Mouse (Mus musculus) megakaryocyte-erythroid progenitor cell, adult 5 weeks (primary cell): ENCODE results near the gene Cers1. TPM values are rescaled to one million over a fixed set of nuclear protein-coding genes. Genes with fewer than 3 reads are reported as not detected.

Experiments used
- polyA plus RNA-seq: library from polyadenylated mRNA; stranded (reverse); fragments of >175 nt; gene quantifications from 2 replicates; pipeline ENCODE4 v1.2.3, GENCODE M21; 2012

Gene Cers1
- polyA plus RNA-seq: 0.24 and 0.37 TPM in 2 replicates

DNA sequence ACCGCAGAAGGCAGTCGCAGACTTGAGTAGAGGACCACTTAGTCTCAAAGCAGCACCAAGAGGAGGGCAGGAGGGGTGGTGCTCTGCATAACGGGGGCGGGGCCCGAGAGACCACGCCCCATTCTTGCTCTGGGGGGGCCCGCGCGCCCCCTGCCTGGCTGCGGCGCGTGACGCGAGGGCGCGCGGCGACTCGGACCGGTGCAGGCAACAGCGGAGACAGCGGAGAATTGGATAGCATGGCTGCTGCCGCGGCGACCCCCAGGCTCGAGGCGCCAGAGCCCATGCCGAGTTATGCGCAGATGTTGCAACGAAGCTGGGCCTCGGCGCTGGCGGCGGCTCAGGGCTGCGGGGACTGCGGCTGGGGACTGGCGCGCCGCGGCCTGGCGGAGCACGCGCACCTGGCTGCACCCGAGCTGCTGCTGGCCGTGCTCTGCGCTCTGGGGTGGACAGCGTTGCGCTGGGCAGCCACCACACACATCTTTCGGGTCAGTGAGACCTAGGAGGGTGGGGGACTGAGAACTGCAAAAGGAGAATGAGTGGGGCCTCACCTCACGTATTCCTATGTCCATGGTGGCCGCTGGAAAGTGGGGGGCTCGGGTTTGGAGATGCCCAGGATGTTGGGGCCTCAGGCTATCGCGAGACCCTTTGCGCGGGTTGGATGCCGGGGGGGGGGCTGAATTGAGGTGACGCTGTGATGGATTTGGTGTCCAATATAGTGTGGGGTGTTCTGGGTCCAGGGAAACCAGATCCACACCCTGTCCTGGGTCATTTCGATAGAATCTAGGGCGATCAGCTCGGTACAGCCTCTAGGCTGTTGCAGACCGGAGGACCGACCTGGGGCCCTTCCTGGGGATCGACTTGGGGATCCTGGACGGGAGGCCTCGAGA is at the start of gene Cers1:
TSS of gene Cers1 (plus strand) at position 152 of the 887 bp plus-strand sequence.

DNA sequence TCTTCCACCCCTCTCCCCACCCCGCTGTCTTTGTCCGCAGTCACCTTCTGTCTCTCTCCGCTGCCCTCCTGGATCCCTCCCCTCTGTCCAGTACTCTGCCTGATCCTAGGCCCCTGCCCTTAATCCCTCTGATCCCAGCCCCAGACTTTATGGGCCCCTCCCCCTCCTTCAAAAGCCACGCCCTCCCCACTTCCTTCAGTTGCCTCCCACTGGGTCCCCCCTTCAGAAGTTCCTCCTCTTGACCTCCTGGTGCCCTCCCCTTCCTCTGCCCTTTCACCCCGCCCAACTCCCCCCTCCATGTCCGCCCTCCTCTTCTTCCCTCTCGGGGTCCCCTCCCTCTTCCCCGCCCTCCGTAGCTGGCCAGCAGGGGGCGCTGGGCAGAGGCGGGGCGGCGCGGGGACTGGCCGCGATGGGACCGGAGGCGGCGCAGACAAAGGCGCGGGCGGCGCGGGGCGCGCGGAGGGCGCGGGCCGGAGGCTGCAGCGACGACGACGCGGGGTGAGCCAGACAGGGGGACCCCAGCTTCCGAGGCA is 32.9 kb upstream of the Cers1 start, which contains the start of gene Homer3:
TSS of gene Homer3 (plus strand) at position 225 of the 533 bp plus-strand sequence.

DNA sequence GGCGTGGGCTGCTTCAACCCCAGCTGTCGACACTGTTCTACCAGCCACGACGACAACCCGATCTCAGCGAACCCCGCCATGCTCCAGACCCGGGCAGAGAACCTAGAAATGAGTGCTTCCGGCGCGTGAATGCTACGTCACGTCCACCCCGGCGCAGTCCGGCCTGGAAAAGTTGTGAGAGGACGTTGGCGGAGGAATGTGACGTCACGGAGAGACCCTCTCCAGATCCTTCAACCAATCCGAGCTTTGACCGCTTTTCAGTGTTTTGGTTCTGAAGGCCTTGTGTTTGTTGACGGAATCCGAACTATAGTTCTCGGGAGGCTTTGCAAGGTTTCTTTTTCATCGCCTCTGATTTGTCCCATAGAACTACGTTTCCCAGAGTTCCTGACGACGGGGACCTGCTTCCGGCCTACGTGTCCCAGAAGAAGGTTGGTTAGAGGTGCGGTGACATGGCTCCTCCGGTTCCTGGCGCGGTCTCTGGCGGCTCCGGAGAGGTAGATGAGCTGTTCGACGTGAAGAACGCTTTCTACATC is 13.2 kb upstream of the Cers1 start, which contains the start of the genes Ddx49 and Cope:
TSS of gene Ddx49 (minus strand) at position 132 of the 533 bp plus-strand sequence.
TSS of gene Cope (plus strand) at position 161 of the 533 bp plus-strand sequence.

DNA sequence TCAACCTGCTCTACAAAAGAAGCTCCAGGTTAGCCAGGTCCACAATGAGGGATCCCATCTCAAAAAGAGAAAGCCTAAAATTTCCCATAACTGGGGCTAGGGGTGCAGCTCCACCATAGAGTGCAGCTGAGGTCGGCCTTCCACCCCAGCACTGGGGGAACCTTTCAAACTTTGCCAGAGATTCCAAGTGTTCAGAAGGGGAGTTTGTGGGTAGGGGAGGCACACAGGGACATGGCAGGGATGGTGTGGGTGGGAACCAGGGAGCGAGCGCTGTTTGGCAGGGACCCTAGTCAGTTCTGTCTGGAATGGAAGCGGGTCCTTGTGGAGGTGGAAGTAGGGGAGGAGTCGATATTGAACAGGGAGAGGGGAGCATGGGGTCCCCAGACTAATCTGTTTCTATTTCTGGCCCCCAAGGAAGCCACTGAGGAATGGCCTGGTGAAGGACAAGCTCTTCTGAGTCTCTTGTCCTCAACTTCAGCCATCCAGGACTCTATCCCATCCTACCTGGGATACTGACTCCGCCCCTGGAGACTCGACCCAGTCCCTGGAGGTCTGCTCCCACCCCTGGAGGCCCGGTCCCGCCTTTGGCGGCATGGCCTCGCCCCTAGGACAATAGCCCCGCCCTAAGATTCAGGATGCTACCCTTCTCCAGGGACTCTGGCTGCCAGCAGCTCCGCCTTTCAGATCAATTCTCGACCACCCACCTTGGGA is 13.7 kb downstream of the Cers1 start, which contains the start of gene Gdf1:
TSS of gene Gdf1 (plus strand) at position 694 of the 711 bp plus-strand sequence.

DNA sequence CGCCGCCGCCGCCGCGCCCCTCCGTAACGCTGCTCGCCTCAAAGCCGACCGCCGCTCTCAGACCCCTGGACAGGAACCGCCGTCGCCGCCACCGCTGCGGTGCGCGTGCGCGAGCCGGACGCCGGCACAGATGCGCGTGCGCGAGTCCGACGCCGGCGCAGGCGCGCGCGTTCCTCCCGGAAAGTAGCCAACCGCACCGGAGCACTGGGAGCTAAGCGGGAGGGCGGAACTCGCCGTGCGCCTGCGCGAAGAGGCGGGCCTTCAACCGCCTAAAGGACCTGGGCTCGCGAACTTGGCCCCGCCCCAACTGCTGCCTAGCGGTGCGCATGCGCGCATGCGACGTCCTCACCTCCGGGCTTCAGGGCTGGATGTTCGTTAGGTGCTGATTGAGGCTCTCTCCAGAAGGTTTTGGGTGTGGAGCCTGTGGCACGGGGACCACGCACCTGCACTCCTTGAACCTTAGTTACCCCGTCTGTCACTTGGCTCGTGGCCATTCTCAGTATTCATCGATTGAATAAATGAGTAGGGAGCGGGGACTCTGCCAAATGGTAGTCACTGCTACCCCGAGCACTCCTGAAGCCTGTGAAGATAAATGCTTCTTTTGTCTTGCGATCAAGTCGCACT is 37.7 kb downstream of the Cers1 start, which contains the start of gene Upf1:
TSS of gene Upf1 (minus strand) at position 85 of the 624 bp plus-strand sequence.

DNA sequence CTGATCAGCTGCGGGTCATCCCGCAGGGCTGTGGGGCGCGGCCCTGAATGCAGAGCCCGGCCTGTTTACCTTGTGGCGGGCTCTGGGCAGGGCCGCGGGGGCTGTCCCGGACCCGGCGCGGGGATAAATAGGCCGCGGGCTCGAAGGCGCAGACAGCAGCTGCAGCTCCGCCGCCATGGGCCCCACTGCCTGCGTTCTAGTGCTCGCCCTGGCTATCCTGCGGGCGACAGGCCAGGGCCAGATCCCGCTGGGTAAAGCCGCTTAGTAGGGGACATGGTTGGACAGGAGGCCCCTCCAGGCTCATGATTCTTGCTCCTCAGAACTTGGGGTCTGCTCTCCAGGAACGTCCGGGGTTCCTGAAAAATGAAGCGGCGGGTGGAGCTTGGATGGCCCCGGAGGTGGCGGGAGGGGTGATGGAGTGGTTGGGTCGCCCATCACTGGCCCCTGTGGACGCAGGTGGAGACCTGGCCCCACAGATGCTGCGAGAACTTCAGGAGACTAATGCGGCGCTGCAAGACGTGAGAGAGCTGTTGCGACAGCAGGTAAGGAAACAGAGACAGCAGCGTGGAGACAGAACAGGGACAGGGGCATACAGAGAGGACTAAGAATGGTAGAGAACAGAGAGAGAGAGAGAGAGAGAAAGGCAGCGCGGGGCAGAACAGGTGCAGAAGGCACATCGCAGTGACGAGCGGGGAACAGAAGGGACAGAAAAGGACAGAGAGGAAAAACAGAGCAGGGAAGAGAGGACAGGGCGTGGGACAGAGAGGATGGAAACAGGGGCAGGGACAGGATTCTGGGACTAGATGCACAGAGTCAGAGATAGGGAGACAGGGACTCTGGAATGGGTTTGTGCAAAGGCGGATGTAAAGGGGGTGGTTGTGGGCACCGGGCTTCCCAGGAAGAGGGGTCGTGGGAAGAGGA is 58.1 kb downstream of the Cers1 start, which contains the start of gene Comp:
TSS of gene Comp (plus strand) at position 162 of the 921 bp plus-strand sequence.

Other genes starting within 250 kb of the Cers1 start
- gene Tm6sf2, start 242.9 kb upstream of the Cers1 start, polyA plus RNA-seq: not detected in 2 replicates
- gene Hapln4, start 232.3 kb upstream of the Cers1 start, polyA plus RNA-seq: 0.02 TPM in 1 of 2 replicates, not detected in the other
- not detected in 2 replicates for gene Ncan, start 194.9 kb upstream of the Cers1 start, polyA plus RNA-seq
- gene Nr2c2ap, start 184.4 kb upstream of the Cers1 start, polyA plus RNA-seq: 18.9 and 22.4 TPM in 2 replicates
- 8.8 and 10.6 TPM in 2 replicates for gene Rfxank, start 176.6 kb upstream of the Cers1 start, polyA plus RNA-seq
- 86.9 and 91.2 TPM in 2 replicates for gene Borcs8, start 176.3 kb upstream of the Cers1 start, polyA plus RNA-seq
- 0.36 and 0.43 TPM in 2 replicates for gene Mef2b, start 176.1 kb upstream of the Cers1 start, polyA plus RNA-seq
- 127 and 132 TPM in 2 replicates for gene Tmem161a, start 143.4 kb upstream of the Cers1 start, polyA plus RNA-seq
- 4.1 and 4.4 TPM in 2 replicates for gene Slc25a42, start 103.5 kb upstream of the Cers1 start, polyA plus RNA-seq
- gene Sugp2, start 81.5 kb upstream of the Cers1 start, polyA plus RNA-seq: 72.2 and 83.5 TPM in 2 replicates
- gene Armc6, start 81.3 kb upstream of the Cers1 start, polyA plus RNA-seq: 8.3 and 9.8 TPM in 2 replicates
- 45.4 and 65.9 TPM in 2 replicates for gene Homer3, start 32.9 kb upstream of the Cers1 start, polyA plus RNA-seq
- gene Ddx49, start 13.3 kb upstream of the Cers1 start, polyA plus RNA-seq: 62.7 and 66.5 TPM in 2 replicates
- 419 and 474 TPM in 2 replicates for gene Cope, start 13.3 kb upstream of the Cers1 start, polyA plus RNA-seq
- gene Gdf1, start 14.0 kb downstream of the Cers1 start, polyA plus RNA-seq: 0.65 TPM in 1 of 2 replicates, not detected in the other
- gene Upf1, start 37.5 kb downstream of the Cers1 start, polyA plus RNA-seq: 119 and 122 TPM in 2 replicates
- 0.32 and 1.8 TPM in 2 replicates for gene Comp, start 57.8 kb downstream of the Cers1 start, polyA plus RNA-seq
- 24.5 and 27.2 TPM in 2 replicates for gene Crtc1, start 123.8 kb downstream of the Cers1 start, polyA plus RNA-seq
- gene Klhl26, start 161.2 kb downstream of the Cers1 start, polyA plus RNA-seq: 5.9 and 6.5 TPM in 2 replicates
- 0.12 and 0.15 TPM in 2 replicates for gene Tmem59l, start 171.6 kb downstream of the Cers1 start, polyA plus RNA-seq
- gene Crlf1, start 177.4 kb downstream of the Cers1 start, polyA plus RNA-seq: 0.46 and 1.1 TPM in 2 replicates
- gene Rex1bd, start 191.0 kb downstream of the Cers1 start, polyA plus RNA-seq: 205 and 212 TPM in 2 replicates
- 969 and 1,011 TPM in 2 replicates for gene Uba52, start 195.0 kb downstream of the Cers1 start, polyA plus RNA-seq
- 975 and 1,046 TPM in 2 replicates for gene Fkbp8, start 211.9 kb downstream of the Cers1 start, polyA plus RNA-seq
- 60.7 and 64.0 TPM in 2 replicates for gene Kxd1, start 212.2 kb downstream of the Cers1 start, polyA plus RNA-seq
- 51.7 and 61.3 TPM in 2 replicates for gene Ell, start 223.7 kb downstream of the Cers1 start, polyA plus RNA-seq